Mouse (Mus musculus) ES-E14 (cell line): Measurements from ENCODE around the gene Ybx2. TPM values are rescaled to one million over a fixed set of nuclear protein-coding genes. Genes with fewer than 3 reads are reported as not detected.

ENCODE experiments used
- DNase-seq: peaks from one replicate; pipeline ENCODE4 v3.0.0-alpha.2; 2013; ENCODE audit warnings: low read depth, low spot score
- H3K27ac ChIP-seq: 2 replicates; pipeline ENCODE4 v1.5.1; 2012; ENCODE audit warnings: low read depth, mild to moderate bottlenecking, low read length, moderate library complexity, mixed read lengths; ENCODE audit not compliant: poor library complexity, insufficient read depth, severe bottlenecking
- H3K36me3 ChIP-seq: 2 replicates; pipeline ENCODE4 v1.6.1; 2012; ENCODE audit warnings: mild to moderate bottlenecking, low read length, moderate library complexity, mixed read lengths; ENCODE audit not compliant: control insufficient read depth, poor library complexity, insufficient read depth, severe bottlenecking
- H3K4me1 ChIP-seq, 2 experiments: fragments of 150-350 bp in 1 of 2; sonication (generic) in 1 of 2; 2 replicates each; pipeline ENCODE4 v1.6.1; 2012; ENCODE audit warnings: low read length in 2 of 2, mild to moderate bottlenecking in 1 of 2, mixed read lengths in 1 of 2; ENCODE audit not compliant: control insufficient read depth in 2 of 2, insufficient read depth in 2 of 2, poor library complexity in 1 of 2
- H3K4me3 ChIP-seq, 2 experiments: fragments of 150-350 bp in 1 of 2; sonication (generic) in 1 of 2; 2 replicates each; pipeline ENCODE4 v1.5.1; 2012; ENCODE audit warnings: low read length in 2 of 2, low read depth in 1 of 2, mild to moderate bottlenecking in 1 of 2, mixed read lengths in 1 of 2; ENCODE audit not compliant: insufficient read depth in 1 of 2, poor library complexity in 1 of 2, severe bottlenecking in 1 of 2
- H3K9ac ChIP-seq: 2 replicates; pipeline ENCODE4 v1.6.1; 2012; ENCODE audit warnings: low read depth, mild to moderate bottlenecking, low read length, mixed read lengths; ENCODE audit not compliant: poor library complexity, insufficient read depth, severe bottlenecking
- H3K9me3 ChIP-seq: fragments of 150-350 bp; sonication (generic); 2 replicates; pipeline ENCODE4 v1.6.1; 2012; ENCODE audit warnings: low read depth, mild to moderate bottlenecking, low read length; ENCODE audit not compliant: control insufficient read depth, insufficient read depth
- CHD2 ChIP-seq: IDR thresholded peaks from 2 replicates; pipeline ENCODE4 v1.6.1; 2014; ENCODE audit warnings: mild to moderate bottlenecking, low read depth, low read length, inconsistent platforms
- HCFC1 ChIP-seq: IDR thresholded peaks from 2 replicates; pipeline ENCODE4 v1.6.1; 2012; ENCODE audit warnings: low read length, inconsistent platforms, borderline replicate concordance; ENCODE audit not compliant: insufficient read depth
- MAFK ChIP-seq: IDR thresholded peaks from 2 replicates; pipeline ENCODE4 v1.6.1; 2014; ENCODE audit warnings: mild to moderate bottlenecking, low read depth, low read length, inconsistent platforms; ENCODE audit not compliant: insufficient read depth
- ZC3H11A ChIP-seq: IDR thresholded peaks from 2 replicates; pipeline ENCODE4 v1.6.1; 2012; ENCODE audit warnings: low read depth, mild to moderate bottlenecking, inconsistent platforms, low read length, borderline replicate concordance
- ZNF384 ChIP-seq: IDR thresholded peaks from 2 replicates; pipeline ENCODE4 v1.6.1; 2012; ENCODE audit warnings: low read depth, low read length, inconsistent platforms
- in situ Hi-C, 2 experiments: fragments of 600-800 bp; cut with MboI; formaldehyde crosslinking; loops; one replicate each; pipeline ENCODE4 v1.15.1; 2025; ENCODE audit warnings: low sequenced_read_pairs in 2 of 2, inconsistent platforms in 1 of 2; ENCODE audit not compliant: unreplicated experiment in 2 of 2
- total RNA-seq: library from RNA; depleted of rRNA; stranded (reverse); fragments of 300-350 nt; gene quantifications from 2 replicates; pipeline ENCODE4 v1.2.3, GENCODE M21; 2012

Ybx2 gene
- total RNA-seq, 1 experiment = 3.9 TPM

DNA sequence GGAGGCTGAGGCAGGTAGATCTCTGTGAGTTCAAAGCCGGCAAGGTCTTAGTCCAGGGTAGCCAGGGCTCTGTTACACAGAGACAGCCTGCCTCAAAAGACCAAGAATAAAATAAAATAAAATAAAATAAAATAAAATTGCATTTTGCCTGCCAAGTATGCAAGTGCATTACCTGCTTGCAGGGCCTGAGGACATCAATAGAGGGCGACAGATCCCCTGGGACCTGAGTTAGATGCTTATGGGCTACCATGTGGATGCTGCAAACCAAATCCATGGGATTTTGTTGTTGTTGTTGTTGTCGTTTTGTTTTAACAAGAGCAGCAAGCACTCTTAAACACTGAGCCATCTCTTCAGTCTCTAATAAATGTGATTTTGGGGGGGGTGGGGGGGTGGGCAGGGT lies 3.3 kb upstream of the Ybx2 start:
- H3K36me3 ChIP-seq = no peaks in the 10 kb centered on the region
- in situ Hi-C loops = loop anchor here in 1 of 2 experiments (10.0 kb wide), 1 partner anchor 283 kb away; the partner anchor contains the start of gene Slc16a11
- no peak overlapping the region for H3K27ac ChIP-seq
- H3K4me3 ChIP-seq = no peak overlapping the region
- H3K9me3 ChIP-seq = no peaks in the 10 kb centered on the region
- H3K9ac ChIP-seq = no peak overlapping the region
- no peak for TF ChIP-seq MAFK
- no peak for TF ChIP-seq ZNF384
- no peak for TF ChIP-seq ZC3H11A
- no peak for TF ChIP-seq HCFC1
- TF ChIP-seq CHD2 = no peak
- peaks cover 0 to 7% of the 10 kb centered on the region in 2 experiments; a peak in 2 of 4 replicates for H3K4me1 ChIP-seq
- no peak for DNase-seq

DNA sequence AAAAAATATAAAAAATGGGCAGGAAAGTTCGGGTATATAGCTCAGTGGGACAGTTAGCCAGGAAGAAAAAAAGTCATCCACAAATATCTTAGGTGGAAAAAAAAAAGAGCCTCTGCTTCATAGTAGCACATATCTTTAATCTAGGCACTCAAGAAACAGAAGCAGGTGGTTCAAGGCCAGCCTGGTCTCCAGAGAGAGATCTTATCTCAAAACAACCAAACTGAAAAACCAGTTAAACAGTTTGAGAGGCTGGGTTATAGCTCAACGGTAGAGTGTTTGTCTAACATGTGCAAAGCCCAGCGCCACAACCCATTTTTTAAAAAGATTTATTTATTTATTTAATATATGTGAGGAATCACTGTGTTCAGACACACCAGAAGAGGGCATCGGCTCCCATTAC lies 2.5 kb upstream of the Ybx2 start:
- Histone ChIP-seq H3K36me3 (no peaks in the 10 kb centered on the region), H3K9ac (no peak overlapping the region), H3K9me3 (no peaks in the 10 kb centered on the region), H3K27ac (no peak overlapping the region), H3K4me1 (peaks cover 0 to 10% of the 10 kb centered on the region in 2 experiments; a peak in 2 of 4 replicates), H3K4me3 (no peak overlapping the region)
- in situ Hi-C loops = loop anchor here in 1 of 2 experiments (10.0 kb wide), 1 partner anchor 282 kb away; the partner anchor contains the start of gene Slc16a11
- TF ChIP-seq HCFC1 (no peak), MAFK (no peak), CHD2 (no peak), ZNF384 (no peak), ZC3H11A (no peak)
- no peak for DNase-seq

DNA sequence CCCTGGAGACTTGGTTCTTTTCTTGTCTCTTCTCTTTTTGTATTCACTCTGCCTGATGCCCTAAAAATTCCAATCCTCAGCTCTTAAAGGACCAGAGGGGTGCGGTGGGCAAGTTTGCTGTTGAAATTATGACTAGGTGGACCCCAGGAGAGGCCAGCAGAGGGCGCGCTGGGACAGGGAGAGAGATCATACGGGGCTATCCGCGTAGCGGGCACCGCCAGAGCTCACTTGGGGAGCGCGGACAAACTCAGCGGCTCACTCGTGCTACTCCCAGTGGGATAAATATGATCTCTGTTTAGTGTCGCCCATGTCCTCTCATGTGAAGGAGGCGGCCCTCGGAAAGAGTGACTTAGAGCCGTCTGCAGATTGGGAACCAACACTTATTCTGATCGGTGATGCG lies 1.4 kb upstream of the Ybx2 start:
- peak; percentile 91 for DNase-seq
- Histone ChIP-seq H3K4me1 (peaks cover 0 to 21% of the 10 kb centered on the region in 2 experiments; a peak in 2 of 4 replicates), H3K9me3 (no peaks in the 10 kb centered on the region), H3K4me3 (peak overlapping the region in 1 of 2 experiments; percentile 43; a peak in 3 of 4 replicates), H3K36me3 (no peaks in the 10 kb centered on the region), H3K9ac (peak overlapping the region; percentile 44; the same call in 1 of the 2 replicates), H3K27ac (no peak overlapping the region)
- in situ Hi-C loops = loop anchor here in 1 of 2 experiments (10.0 kb wide), 1 partner anchor 281 kb away; the partner anchor contains the start of gene Slc16a11
- TF ChIP-seq ZC3H11A (peak; percentile 87), ZNF384 (no peak), HCFC1 (0 out of 2 replicates have a peak, but pooled peaks have one; percentile 36), MAFK (no peak), CHD2 (no peak)

DNA sequence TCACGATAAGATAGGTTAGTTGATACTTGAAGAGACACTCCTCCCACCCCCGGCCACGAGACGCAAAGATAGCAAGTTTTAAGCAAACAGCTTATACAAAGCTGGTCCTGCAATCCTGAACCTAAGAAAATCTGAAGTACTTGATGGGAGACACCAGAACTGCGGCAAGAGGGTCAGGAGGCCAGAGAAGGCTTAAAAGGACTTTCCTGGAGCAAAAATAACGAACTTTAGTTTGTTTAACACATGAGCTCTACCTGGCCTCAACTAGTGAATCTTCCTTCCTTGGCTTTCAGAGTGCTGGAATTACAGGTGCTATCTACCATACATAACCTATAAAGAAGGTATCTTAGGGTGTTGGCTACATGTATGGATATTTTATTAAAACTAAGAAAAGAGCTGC lies 915 bp upstream of the Ybx2 start:
- peaks cover 0 to 22% of the 10 kb centered on the region in 2 experiments; a peak in 2 of 4 replicates for H3K4me1 ChIP-seq
- no peaks in the 10 kb centered on the region for H3K9me3 ChIP-seq
- no peak for DNase-seq
- in situ Hi-C loops = loop anchor here in 1 of 2 experiments (10.0 kb wide), 1 partner anchor 280 kb away; the partner anchor contains the start of gene Slc16a11
- H3K27ac ChIP-seq = no peak overlapping the region
- H3K36me3 ChIP-seq = no peaks in the 10 kb centered on the region
- no peak for TF ChIP-seq HCFC1
- TF ChIP-seq CHD2 = no peak
- no peak for TF ChIP-seq ZNF384
- no peak for TF ChIP-seq ZC3H11A
- no peak for TF ChIP-seq MAFK
- no peak overlapping the region for H3K9ac ChIP-seq
- peak overlapping the region in 1 of 2 experiments; percentile 43; a peak in 2 of 4 replicates for H3K4me3 ChIP-seq
